Mouse (Mus musculus) heart, embryonic 11.5 days (tissue): Measurements from ENCODE around the gene A030003K21Rik. TPM values are rescaled to one million over a fixed set of nuclear protein-coding genes. Genes with fewer than 3 reads are reported as not detected.

Experiments
- ATAC-seq: fragments of 200-750 bp; cut with Nextera tagmentation; replicated peaks from 2 replicates; pipeline ENCODE4 v1.8.0; 2017; ENCODE audit warnings: moderate library complexity; ENCODE audit not compliant: insufficient number of reproducible peaks, low FRiP score, low TSS enrichment
- H3K27ac ChIP-seq: fragments of 300-500 bp; sonication (generic); 2 replicates; pipeline ENCODE4 v1.5.1; 2014; ENCODE audit warnings: mild to moderate bottlenecking, low read depth, low read length
- H3K27me3 ChIP-seq: fragments of 300-500 bp; sonication (generic); 2 replicates; pipeline ENCODE4 v1.6.1; 2014; ENCODE audit warnings: mild to moderate bottlenecking, low read length, mixed read lengths; ENCODE audit not compliant: control insufficient read depth, insufficient read depth
- H3K36me3 ChIP-seq: fragments of 300-500 bp; sonication (generic); 2 replicates; pipeline ENCODE4 v1.6.1; 2014; ENCODE audit warnings: mild to moderate bottlenecking, low read length, moderate library complexity, mixed read lengths; ENCODE audit not compliant: control insufficient read depth, insufficient read depth
- H3K4me1 ChIP-seq: fragments of 300-500 bp; sonication (generic); 2 replicates; pipeline ENCODE4 v1.6.1; 2014; ENCODE audit warnings: low read length; ENCODE audit not compliant: control insufficient read depth, insufficient read depth
- H3K4me2 ChIP-seq: fragments of 300-500 bp; sonication (generic); 2 replicates; pipeline ENCODE4 v1.6.1; 2014; ENCODE audit warnings: mild to moderate bottlenecking, moderate library complexity
- H3K4me3 ChIP-seq: fragments of 300-500 bp; sonication (generic); 2 replicates; pipeline ENCODE4 v1.5.1; 2014; ENCODE audit warnings: low read depth, low read length
- H3K9ac ChIP-seq: fragments of 300-500 bp; sonication (generic); 2 replicates; pipeline ENCODE4 v1.6.1; 2014; ENCODE audit warnings: mild to moderate bottlenecking, low read depth, low read length, moderate library complexity
- H3K9me3 ChIP-seq: fragments of 300-500 bp; sonication (generic); replicated peaks from 2 replicates; pipeline ENCODE4 v1.6.1; 2016; ENCODE audit warnings: low read length; ENCODE audit not compliant: control insufficient read depth
- WGBS: fragments of 180-500 bp; shearing (Covaris S2); extraction: QIAGEN DNeasy Blood & Tissue Kit; methylation state at CpG from one replicate; pipeline ENCODE4 v1.1.7; 2014; ENCODE audit not compliant: insufficient replicate concordance; 5-methylcytosine and 5-hydroxymethylcytosine counted together
- polyA plus RNA-seq: library from polyadenylated mRNA; unstranded; fragments of >200 nt; fragmentation: Nextera tagmentation; extraction: Ambion mirVana; gene quantifications from 2 replicates; pipeline ENCODE4 v1.2.1, GENCODE M21; 2014

The A030003K21Rik gene
- polyA plus RNA-seq, 1 experiment from 2014 or later, result not detected

DNA sequence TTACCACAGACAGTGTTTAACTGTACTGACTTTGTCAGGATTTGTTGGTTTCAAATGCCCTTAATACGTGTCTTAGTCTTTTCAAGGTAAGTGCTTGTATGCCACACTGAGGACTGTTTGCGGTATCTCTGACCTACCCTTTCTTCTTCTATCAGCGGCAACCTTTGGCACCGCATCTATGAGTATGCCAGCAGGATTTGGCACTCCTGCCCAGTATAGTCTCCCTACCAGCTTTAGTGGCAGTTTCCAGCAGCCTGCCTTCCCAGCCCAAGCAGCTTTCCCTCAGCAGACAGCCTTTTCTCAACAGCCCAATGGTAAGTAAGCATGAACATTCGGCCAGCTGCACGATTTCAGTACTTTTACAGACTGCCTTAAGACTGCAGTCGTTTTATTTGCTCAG lies 49.9 kb downstream of the A030003K21Rik start:
- WGBS, result 91% methylated on average over 7 of the region's 7 CpGs
- no peak for ATAC-seq
- peaks cover 12% of the 10 kb centered on the region for H3K36me3 ChIP-seq
- no peak overlapping the region for H3K27ac ChIP-seq
- H3K9me3 ChIP-seq, result no peaks in the 10 kb centered on the region
- H3K27me3 ChIP-seq, result no peaks in the 10 kb centered on the region
- no peaks in the 10 kb centered on the region for H3K4me1 ChIP-seq
- H3K9ac ChIP-seq, result no peak overlapping the region
- no peak overlapping the region for H3K4me2 ChIP-seq
- no peak overlapping the region for H3K4me3 ChIP-seq

Other genes starting within 250 kb of the A030003K21Rik start
- 220 and 228 TPM in 2 replicates for gene Mff, start 218.5 kb downstream of the A030003K21Rik start, polyA plus RNA-seq
- gene Tm4sf20, start 174.9 kb downstream of the A030003K21Rik start, polyA plus RNA-seq, result 0.29 TPM in 1 of 2 replicates, not detected in the other
- not detected in 2 replicates for gene Gm47791, start 172.1 kb downstream of the A030003K21Rik start, polyA plus RNA-seq
- 42.2 and 43.8 TPM in 2 replicates for gene Agfg1, start 103.9 kb downstream of the A030003K21Rik start, polyA plus RNA-seq
- gene A030005L19Rik, start 30.1 kb downstream of the A030003K21Rik start, polyA plus RNA-seq, result 0.38 and 0.40 TPM in 2 replicates
- gene A030014E15Rik, start 18.5 kb downstream of the A030003K21Rik start, polyA plus RNA-seq, result not detected in 2 replicates
- gene Gm6217, start 12.0 kb downstream of the A030003K21Rik start, polyA plus RNA-seq, result not detected in 2 replicates
- gene Gm7544, start 12.6 kb upstream of the A030003K21Rik start, polyA plus RNA-seq, result not detected in 2 replicates
- not detected in 2 replicates for gene Gm47955, start 16.9 kb upstream of the A030003K21Rik start, polyA plus RNA-seq
- gene Gm47959, start 57.2 kb upstream of the A030003K21Rik start, polyA plus RNA-seq, result not detected in 2 replicates
- gene Slc19a3, start 95.1 kb upstream of the A030003K21Rik start, polyA plus RNA-seq, result 1.7 and 2.0 TPM in 2 replicates
- gene Krtap28-10, start 99.1 kb upstream of the A030003K21Rik start, polyA plus RNA-seq, result not detected in 2 replicates
- gene Gm47969, start 101.5 kb upstream of the A030003K21Rik start, polyA plus RNA-seq, result not detected in 2 replicates
- not detected in 2 replicates for gene A030005K14Rik, start 116.0 kb upstream of the A030003K21Rik start, polyA plus RNA-seq
- gene Krtap28-13, start 117.5 kb upstream of the A030003K21Rik start, polyA plus RNA-seq, result 0.16 and 0.68 TPM in 2 replicates
- gene Ccl20, start 173.4 kb upstream of the A030003K21Rik start, polyA plus RNA-seq, result 0.43 TPM in 1 of 2 replicates, not detected in the other
- 0.25 TPM in 1 of 2 replicates, not detected in the other for gene Daw1, start 216.4 kb upstream of the A030003K21Rik start, polyA plus RNA-seq